Mouse (Mus musculus): ENCODE data around the gene Sirt2. TPM values are rescaled to one million over a fixed set of nuclear protein-coding genes. Genes with fewer than 3 reads are reported as not detected.

Sirt2 gene
- polyA plus RNA-seq, 1 experiment: 17.6 TPM

GRCm38 (mm10) chr7:28822993-28823903 lies 56.7 kb downstream of the Sirt2 start:
- Histone ChIP-seq H3K36me3 (ENCODE audit: control insufficient read depth) (peaks cover 59% of the 10 kb centered on the region), H3K27me3 (ENCODE audit: control insufficient read depth) (no peaks in the 10 kb centered on the region), H3K4me3 (replicated peaks) (no peak overlapping the region), H3K9me3 (ENCODE audit: control insufficient read depth, low read length) (no peaks in the 10 kb centered on the region), H3K4me1 (ENCODE audit: control insufficient read depth) (peaks cover 52% of the 10 kb centered on the region)
- TF ChIP-seq GATA1 (IDR thresholded peaks at IDR 0.05; ENCODE audit: low read length): no peak
- no peak for TF ChIP-seq TAL1 (IDR thresholded peaks at IDR 0.05; ENCODE audit: low read length)

GRCm38 (mm10) chr7:28823932-28824331 lies 57.4 kb downstream of the Sirt2 start:
- Histone ChIP-seq H3K4me3 (replicated peaks) (no peak overlapping the region), H3K4me1 (ENCODE audit: control insufficient read depth) (peaks cover 45% of the 10 kb centered on the region), H3K36me3 (ENCODE audit: control insufficient read depth) (peaks cover 54% of the 10 kb centered on the region), H3K27me3 (ENCODE audit: control insufficient read depth) (no peaks in the 10 kb centered on the region), H3K9me3 (ENCODE audit: control insufficient read depth, low read length) (no peaks in the 10 kb centered on the region)
- TF ChIP-seq GATA1 (IDR thresholded peaks at IDR 0.05; ENCODE audit: low read length): no peak
- no peak for TF ChIP-seq TAL1 (IDR thresholded peaks at IDR 0.05; ENCODE audit: low read length)

GRCm38 (mm10) chr7:28824941-28825685 lies 58.6 kb downstream of the Sirt2 start, which contains the start of gene Ech1:
Ech1 (plus strand) TSS chr7:28825217.
- peaks cover 38% of the 10 kb centered on the region for H3K4me1 ChIP-seq (ENCODE audit: control insufficient read depth)
- H3K9me3 ChIP-seq (ENCODE audit: control insufficient read depth, low read length): no peaks in the 10 kb centered on the region
- peaks cover 49% of the 10 kb centered on the region for H3K36me3 ChIP-seq (ENCODE audit: control insufficient read depth)
- no peaks in the 10 kb centered on the region for H3K27me3 ChIP-seq (ENCODE audit: control insufficient read depth)
- TF ChIP-seq TAL1 (IDR thresholded peaks at IDR 0.05; ENCODE audit: low read length) (no peak), GATA1 (IDR thresholded peaks at IDR 0.05; ENCODE audit: low read length) (no peak)
- peak within 1 kb of the TSS; percentile 72 for H3K4me3 ChIP-seq (replicated peaks)

GRCm38 (mm10) chr7:28825686-28826401 lies 59.3 kb downstream of the Sirt2 start:
- peaks cover 49% of the 10 kb centered on the region for H3K36me3 ChIP-seq (ENCODE audit: control insufficient read depth)
- no peak for TF ChIP-seq TAL1 (IDR thresholded peaks at IDR 0.05; ENCODE audit: low read length)
- TF ChIP-seq GATA1 (IDR thresholded peaks at IDR 0.05; ENCODE audit: low read length): no peak
- no peaks in the 10 kb centered on the region for H3K27me3 ChIP-seq (ENCODE audit: control insufficient read depth)
- peaks cover 38% of the 10 kb centered on the region for H3K4me1 ChIP-seq (ENCODE audit: control insufficient read depth)
- peak overlapping the region; percentile 72 for H3K4me3 ChIP-seq (replicated peaks)
- H3K9me3 ChIP-seq (ENCODE audit: control insufficient read depth, low read length): no peaks in the 10 kb centered on the region

GRCm38 (mm10) chr7:28826402-28826772 lies 59.9 kb downstream of the Sirt2 start:
- Histone ChIP-seq H3K9me3 (ENCODE audit: control insufficient read depth, low read length) (no peaks in the 10 kb centered on the region), H3K4me1 (ENCODE audit: control insufficient read depth) (peaks cover 42% of the 10 kb centered on the region), H3K4me3 (replicated peaks) (no peak overlapping the region), H3K27me3 (ENCODE audit: control insufficient read depth) (no peaks in the 10 kb centered on the region), H3K36me3 (ENCODE audit: control insufficient read depth) (peaks cover 48% of the 10 kb centered on the region)
- TF ChIP-seq TAL1 (IDR thresholded peaks at IDR 0.05; ENCODE audit: low read length) (no peak), GATA1 (IDR thresholded peaks at IDR 0.05; ENCODE audit: low read length) (no peak)

GRCm38 (mm10) chr7:28827338-28827737 lies 60.8 kb downstream of the Sirt2 start:
- Histone ChIP-seq H3K36me3 (ENCODE audit: control insufficient read depth) (peaks cover 47% of the 10 kb centered on the region), H3K4me1 (ENCODE audit: control insufficient read depth) (peaks cover 47% of the 10 kb centered on the region)
- no peak for TF ChIP-seq TAL1 (IDR thresholded peaks at IDR 0.05; ENCODE audit: low read length)
- no peak for TF ChIP-seq GATA1 (IDR thresholded peaks at IDR 0.05; ENCODE audit: low read length)

GRCm38 (mm10) chr7:28829821-28830220 lies 63.3 kb downstream of the Sirt2 start:
- Histone ChIP-seq H3K36me3 (ENCODE audit: control insufficient read depth) (peaks cover 35% of the 10 kb centered on the region), H3K4me3 (replicated peaks) (no peak overlapping the region), H3K9me3 (ENCODE audit: control insufficient read depth, low read length) (no peaks in the 10 kb centered on the region), H3K4me1 (ENCODE audit: control insufficient read depth) (peaks cover 36% of the 10 kb centered on the region), H3K27me3 (ENCODE audit: control insufficient read depth) (no peaks in the 10 kb centered on the region)
- TF ChIP-seq GATA1 (IDR thresholded peaks at IDR 0.05; ENCODE audit: low read length) (no peak), TAL1 (IDR thresholded peaks at IDR 0.05; ENCODE audit: low read length) (no peak)

More at GRCm38 (mm10) chr7:28827338-28827737, 60.8 kb downstream of the Sirt2 start:
- no peaks in the 10 kb centered on the region for H3K27me3 ChIP-seq (ENCODE audit: control insufficient read depth)
- H3K4me3 ChIP-seq (replicated peaks): no peak overlapping the region
- no peaks in the 10 kb centered on the region for H3K9me3 ChIP-seq (ENCODE audit: control insufficient read depth, low read length)

- peaks cover 33% of the 10 kb centered on the region for H3K36me3 ChIP-seq (ENCODE audit: control insufficient read depth)
- peaks cover 27% of the 10 kb centered on the region for H3K4me1 ChIP-seq (ENCODE audit: control insufficient read depth)
- no peaks in the 10 kb centered on the region for H3K9me3 ChIP-seq (ENCODE audit: control insufficient read depth, low read length)
- TF ChIP-seq TAL1 (IDR thresholded peaks at IDR 0.05; ENCODE audit: low read length) (no peak), GATA1 (IDR thresholded peaks at IDR 0.05; ENCODE audit: low read length) (no peak)
- no peaks in the 10 kb centered on the region for H3K27me3 ChIP-seq (ENCODE audit: control insufficient read depth)
- H3K4me3 ChIP-seq (replicated peaks): no peak overlapping the region
Observed at GRCm38 (mm10) chr7:28830981-28831380, 64.4 kb downstream of the Sirt2 start.

Measured in erythroblast, embryonic 14.5 days (primary cell).